Mouse (Mus musculus) hindbrain, embryonic 12.5 days (tissue): ENCODE measurements at regions not wholly inside any gene's neighbourhood (a gene's known extent, or its start where the extent isn't known, plus 50 kb on each side); places are given as distances from the start of the nearest gene placed in this dataset.

Experiments used
- ATAC-seq: fragments of 200-750 bp; cut with Nextera tagmentation; 2 replicates; pipeline ENCODE4 v1.8.0; 2017; ENCODE audit warnings: moderate TSS enrichment; ENCODE audit not compliant: low FRiP score
- H3K27ac ChIP-seq: fragments of 300-500 bp; sonication (generic); 2 replicates; pipeline ENCODE4 v1.5.1; 2016; ENCODE audit warnings: mild to moderate bottlenecking
- H3K27me3 ChIP-seq: fragments of 300-500 bp; sonication (generic); 2 replicates; pipeline ENCODE4 v1.6.1; 2016; ENCODE audit warnings: mild to moderate bottlenecking
- H3K36me3 ChIP-seq: fragments of 300-500 bp; sonication (generic); 2 replicates; pipeline ENCODE4 v1.6.1; 2016; ENCODE audit warnings: mild to moderate bottlenecking
- H3K4me1 ChIP-seq: fragments of 300-500 bp; sonication (generic); 2 replicates; pipeline ENCODE4 v1.6.1; 2016
- H3K4me2 ChIP-seq: fragments of 300-500 bp; sonication (generic); replicated peaks from 2 replicates; pipeline ENCODE4 v1.6.1; 2016; ENCODE audit warnings: mild to moderate bottlenecking
- H3K4me3 ChIP-seq: fragments of 300-500 bp; sonication (generic); 2 replicates; pipeline ENCODE4 v1.5.1; 2016; ENCODE audit warnings: mild to moderate bottlenecking
- H3K9ac ChIP-seq: fragments of 300-500 bp; sonication (generic); 2 replicates; pipeline ENCODE4 v1.6.1; 2016; ENCODE audit warnings: mild to moderate bottlenecking, moderate library complexity
- H3K9me3 ChIP-seq: fragments of 300-500 bp; sonication (generic); replicated peaks from 2 replicates; pipeline ENCODE4 v1.6.1; 2016; ENCODE audit warnings: mild to moderate bottlenecking
- WGBS: fragments of 180-500 bp; shearing (Covaris S2); methylation state at CpG from one replicate; pipeline ENCODE4 v1.1.7; 2016; 5-methylcytosine and 5-hydroxymethylcytosine counted together

DNA sequence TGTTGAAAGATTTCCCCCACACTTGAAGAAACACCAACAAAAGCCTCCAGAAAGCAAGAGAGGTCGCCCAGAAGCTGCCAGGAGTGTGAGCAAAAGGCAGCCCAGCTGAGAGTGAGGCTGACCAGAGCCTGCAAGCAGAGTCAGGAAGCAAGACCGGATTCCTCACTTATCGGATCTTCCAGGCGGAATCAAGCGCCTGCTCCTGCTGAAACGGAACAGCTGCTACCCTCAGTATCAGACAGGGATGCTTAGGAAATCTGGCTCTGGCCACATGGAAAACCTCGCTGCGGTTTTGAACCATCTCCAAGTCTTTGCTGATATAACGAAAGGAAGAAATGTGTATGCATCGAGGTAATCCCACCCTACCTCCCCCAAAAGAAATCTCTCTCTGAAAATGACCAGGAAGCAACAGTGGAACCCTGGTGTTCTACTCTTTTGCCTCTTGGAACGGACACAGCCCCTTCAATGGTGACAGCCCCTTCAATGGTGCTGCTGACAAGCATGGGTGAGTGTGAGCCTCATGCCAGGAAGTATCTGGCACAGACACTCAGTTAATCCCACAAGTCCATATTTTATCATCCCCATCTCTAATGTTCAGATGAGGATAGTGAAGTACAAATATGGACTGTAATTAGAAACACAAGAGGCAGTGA, 83.3 kb upstream of the Spdye4c start:
- no peak for ATAC-seq
- H3K4me1 ChIP-seq = no peaks in the 10 kb centered on the region
- H3K27me3 ChIP-seq = no peaks in the 10 kb centered on the region
- no peaks in the 10 kb centered on the region for H3K36me3 ChIP-seq
- 60% methylated on average over 11 of the region's 11 CpGs for WGBS
- no peak overlapping the region for H3K4me3 ChIP-seq
- no peaks in the 10 kb centered on the region for H3K9me3 ChIP-seq
- no peak overlapping the region for H3K4me2 ChIP-seq
- H3K27ac ChIP-seq = no peak overlapping the region
- no peak overlapping the region for H3K9ac ChIP-seq

DNA sequence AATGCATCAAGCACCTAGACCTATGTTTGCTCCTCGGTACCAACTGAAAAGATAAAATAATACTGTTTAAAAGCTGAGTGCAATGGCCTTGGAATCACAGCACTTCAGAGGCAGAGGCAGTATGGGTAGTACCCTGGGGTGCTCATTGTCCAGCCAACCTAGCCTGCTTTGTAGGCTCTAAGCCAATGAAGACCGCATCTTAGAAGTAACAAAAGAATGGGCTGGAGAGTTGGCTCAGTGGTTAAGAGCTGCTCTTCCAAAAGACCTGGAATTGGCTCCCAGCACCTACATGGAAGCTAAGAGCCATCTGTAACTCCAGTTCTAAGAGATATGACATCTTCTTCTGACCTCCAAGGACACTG, 82.8 kb upstream of the Spdye4c start:
- Histone ChIP-seq H3K4me3 (no peak overlapping the region), H3K4me2 (no peak overlapping the region), H3K4me1 (no peaks in the 10 kb centered on the region), H3K27me3 (no peaks in the 10 kb centered on the region), H3K9me3 (no peaks in the 10 kb centered on the region), H3K9ac (no peak overlapping the region), H3K36me3 (no peaks in the 10 kb centered on the region), H3K27ac (no peak overlapping the region)
- no peak for ATAC-seq
- 86% methylated on average over 2 of the region's 2 CpGs for WGBS

GRCm38 (mm10) chr2:128511291-128511690, 79.7 kb upstream of the Spdye4c start:
- Histone ChIP-seq H3K9ac (no peak overlapping the region), H3K36me3 (no peaks in the 10 kb centered on the region), H3K4me3 (no peak overlapping the region), H3K4me1 (no peaks in the 10 kb centered on the region), H3K4me2 (no peak overlapping the region), H3K27me3 (no peaks in the 10 kb centered on the region), H3K27ac (no peak overlapping the region), H3K9me3 (no peaks in the 10 kb centered on the region)
- ATAC-seq = no peak
- 72% methylated on average over 6 of the region's 6 CpGs for WGBS

DNA sequence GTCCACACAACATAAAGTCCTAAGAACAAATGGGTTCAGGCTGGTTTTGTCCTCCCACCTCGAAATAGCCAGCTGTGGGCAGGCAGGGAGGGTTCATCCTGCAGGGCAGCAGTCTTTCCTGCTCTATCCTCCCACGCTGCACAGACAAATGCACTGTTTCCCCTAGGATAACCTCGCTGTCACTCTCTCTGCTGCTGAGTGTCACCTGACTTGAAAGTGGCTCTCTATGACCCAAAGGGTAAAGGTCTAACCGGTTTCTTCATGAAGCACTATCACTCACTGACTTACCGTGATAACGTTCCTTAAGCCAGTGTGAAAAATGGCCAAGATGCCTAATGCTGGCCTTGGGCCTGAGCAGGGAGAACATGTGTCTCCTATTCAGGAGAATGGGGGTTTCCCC, 78.2 kb upstream of the Spdye4c start:
- ATAC-seq = no peak
- no peak overlapping the region for H3K27ac ChIP-seq
- 74% methylated on average over 6 of the region's 6 CpGs for WGBS

DNA sequence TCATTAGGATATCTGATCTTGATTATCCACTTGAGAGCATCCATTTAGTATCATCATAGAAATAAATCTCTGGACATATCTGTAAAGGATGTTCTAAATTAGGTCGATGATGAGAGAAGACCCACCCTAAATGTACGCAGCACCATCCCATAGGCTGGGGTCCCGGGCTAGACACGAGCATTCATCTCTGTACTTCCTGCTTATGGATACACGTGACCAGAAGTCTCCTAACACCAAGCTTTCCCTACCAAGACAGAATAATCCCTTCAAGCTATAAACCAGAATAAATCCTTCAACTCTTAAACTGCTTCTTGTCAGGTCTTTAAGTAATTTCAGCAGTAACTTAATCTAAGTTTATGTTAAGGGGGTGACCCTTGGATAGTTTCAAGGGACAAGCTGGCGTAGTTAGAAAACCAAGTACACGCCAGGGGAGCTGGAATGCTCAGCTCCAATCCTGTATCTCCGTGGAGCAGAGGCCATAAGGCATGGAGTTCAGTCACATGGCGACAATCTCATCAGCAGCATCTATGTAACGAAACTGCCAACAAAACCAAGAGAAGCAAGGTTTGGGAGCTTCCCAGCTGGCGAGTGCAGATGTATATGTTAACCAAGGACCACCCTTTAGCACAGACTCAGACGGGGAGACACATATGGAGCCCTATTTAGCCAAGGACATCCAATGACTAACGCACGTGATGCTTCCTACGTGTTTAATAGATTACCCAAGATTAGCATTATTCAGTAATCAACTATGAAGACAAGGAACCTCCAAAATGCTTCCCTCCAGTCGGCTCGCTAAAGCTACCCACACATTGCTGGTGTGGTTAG, 76.3 kb upstream of the Spdye4c start:
- Histone ChIP-seq H3K9me3 (no peaks in the 10 kb centered on the region), H3K27me3 (no peaks in the 10 kb centered on the region), H3K4me2 (no peak overlapping the region), H3K4me3 (no peak overlapping the region), H3K27ac (no peak overlapping the region), H3K4me1 (no peaks in the 10 kb centered on the region), H3K9ac (no peak overlapping the region), H3K36me3 (no peaks in the 10 kb centered on the region)
- 88% methylated on average over 17 of the region's 17 CpGs for WGBS
- ATAC-seq = no peak

More for the DNA sequence above, 78.2 kb upstream of the Spdye4c start:
- H3K9me3 ChIP-seq = no peaks in the 10 kb centered on the region
- H3K4me3 ChIP-seq = no peak overlapping the region
- no peaks in the 10 kb centered on the region for H3K36me3 ChIP-seq
- H3K4me1 ChIP-seq = no peaks in the 10 kb centered on the region
- H3K27me3 ChIP-seq = no peaks in the 10 kb centered on the region
- no peak overlapping the region for H3K4me2 ChIP-seq
- no peak overlapping the region for H3K9ac ChIP-seq

GRCm38 (mm10) chr2:128515701-128516100, 75.3 kb upstream of the Spdye4c start:
- WGBS = 83% methylated on average over 5 of the region's 5 CpGs
- no peak overlapping the region for H3K4me3 ChIP-seq
- no peak overlapping the region for H3K9ac ChIP-seq
- no peak overlapping the region for H3K27ac ChIP-seq
- ATAC-seq = no peak
- no peaks in the 10 kb centered on the region for H3K9me3 ChIP-seq
- H3K36me3 ChIP-seq = no peaks in the 10 kb centered on the region
- no peak overlapping the region for H3K4me2 ChIP-seq
- no peaks in the 10 kb centered on the region for H3K27me3 ChIP-seq
- H3K4me1 ChIP-seq = no peaks in the 10 kb centered on the region

GRCm38 (mm10) chr2:128516694-128517093, 74.3 kb upstream of the Spdye4c start:
- H3K4me2 ChIP-seq = no peak overlapping the region
- WGBS = 87% methylated on average over 9 of the region's 9 CpGs
- no peak overlapping the region for H3K9ac ChIP-seq
- no peaks in the 10 kb centered on the region for H3K36me3 ChIP-seq
- ATAC-seq = no peak
- no peak overlapping the region for H3K27ac ChIP-seq
- no peak overlapping the region for H3K4me3 ChIP-seq
- H3K9me3 ChIP-seq = no peaks in the 10 kb centered on the region
- H3K27me3 ChIP-seq = no peaks in the 10 kb centered on the region
- no peaks in the 10 kb centered on the region for H3K4me1 ChIP-seq

- no peak for ATAC-seq
These were observed 72.9 kb upstream of the Spdye4c start for GRCm38 (mm10) chr2:128518142-128518541.

GRCm38 (mm10) chr2:128521701-128522443, 69.1 kb upstream of the Spdye4c start:
- Histone ChIP-seq H3K36me3 (no peaks in the 10 kb centered on the region), H3K27me3 (no peaks in the 10 kb centered on the region), H3K27ac (no peak overlapping the region), H3K4me2 (no peak overlapping the region), H3K4me3 (no peak overlapping the region), H3K9me3 (no peaks in the 10 kb centered on the region), H3K4me1 (no peaks in the 10 kb centered on the region), H3K9ac (no peak overlapping the region)
- 68% methylated on average over 4 of the region's 4 CpGs for WGBS
- ATAC-seq = no peak

More at GRCm38 (mm10) chr2:128518142-128518541, 72.9 kb upstream of the Spdye4c start:
- no peaks in the 10 kb centered on the region for H3K27me3 ChIP-seq
- H3K9me3 ChIP-seq = no peaks in the 10 kb centered on the region
- no peaks in the 10 kb centered on the region for H3K4me1 ChIP-seq
- H3K36me3 ChIP-seq = no peaks in the 10 kb centered on the region
- H3K4me3 ChIP-seq = no peak overlapping the region
- 99% methylated on average over 3 of the region's 3 CpGs for WGBS
- no peak overlapping the region for H3K27ac ChIP-seq
- no peak overlapping the region for H3K4me2 ChIP-seq
- no peak overlapping the region for H3K9ac ChIP-seq

DNA sequence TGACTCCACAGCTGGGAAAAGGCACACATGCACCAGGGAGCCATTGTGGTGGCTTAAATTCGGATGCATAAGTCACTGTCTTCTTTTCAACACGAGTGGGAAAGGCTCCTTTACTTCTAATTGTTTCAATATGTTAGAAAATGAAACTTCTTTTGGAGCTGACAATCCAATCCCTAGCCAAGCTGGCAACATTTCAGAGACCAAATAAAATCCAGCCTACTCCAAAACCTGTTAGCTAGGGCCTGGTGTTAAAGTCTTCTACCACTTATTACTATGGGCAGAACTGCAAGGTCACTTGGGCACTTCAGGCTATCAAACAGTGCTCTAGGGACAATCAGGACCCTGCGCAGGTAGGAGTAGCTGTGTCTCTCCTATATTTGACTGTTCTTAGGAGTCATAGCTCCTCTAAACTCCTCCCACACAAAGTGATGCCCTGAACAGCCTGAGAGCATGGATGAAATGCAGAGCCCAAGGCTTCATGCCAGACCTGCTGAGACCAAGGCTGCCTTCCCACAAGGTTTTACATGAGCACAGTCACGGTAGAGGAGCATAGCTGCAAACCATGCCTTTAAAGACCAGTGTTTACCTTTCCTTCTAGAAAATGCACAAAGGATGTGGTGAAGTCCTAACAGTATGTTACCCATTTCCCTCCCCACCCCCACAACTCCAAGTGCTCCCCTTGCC, 67.4 kb upstream of the Spdye4c start:
- 81% methylated on average over 4 of the region's 4 CpGs for WGBS
- Histone ChIP-seq H3K36me3 (no peaks in the 10 kb centered on the region), H3K4me2 (no peak overlapping the region), H3K27ac (no peak overlapping the region), H3K27me3 (no peaks in the 10 kb centered on the region), H3K4me1 (no peaks in the 10 kb centered on the region), H3K9me3 (no peaks in the 10 kb centered on the region), H3K4me3 (no peak overlapping the region), H3K9ac (no peak overlapping the region)
- ATAC-seq = no peak

DNA sequence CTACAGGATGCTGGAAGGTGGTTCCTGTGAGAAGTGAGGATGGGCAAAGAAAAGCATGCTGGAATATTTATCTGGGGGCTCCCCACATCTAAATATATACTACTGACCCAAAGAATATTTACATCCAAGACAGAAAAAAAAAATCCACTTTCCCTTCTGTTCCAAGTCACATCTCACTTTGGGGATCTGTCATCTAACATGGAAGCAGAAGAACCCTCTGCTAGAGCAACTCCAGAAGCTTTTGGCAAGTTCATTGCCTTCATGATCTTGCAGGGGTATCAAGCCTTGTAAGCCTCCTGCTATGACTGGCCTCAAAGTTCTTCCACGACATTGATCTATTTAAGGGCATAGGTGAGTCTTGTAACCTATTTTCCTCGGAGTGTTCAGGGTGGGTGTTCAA, 64.9 kb upstream of the Spdye4c start:
- no peak for ATAC-seq
- no peak overlapping the region for H3K4me2 ChIP-seq
- H3K27me3 ChIP-seq = no peaks in the 10 kb centered on the region
- H3K27ac ChIP-seq = no peak overlapping the region
- no peak overlapping the region for H3K4me3 ChIP-seq
- H3K36me3 ChIP-seq = no peaks in the 10 kb centered on the region
- WGBS = 84% methylated on average over 2 of the region's 2 CpGs
- H3K4me1 ChIP-seq = no peaks in the 10 kb centered on the region
- H3K9me3 ChIP-seq = no peaks in the 10 kb centered on the region
- H3K9ac ChIP-seq = no peak overlapping the region

DNA sequence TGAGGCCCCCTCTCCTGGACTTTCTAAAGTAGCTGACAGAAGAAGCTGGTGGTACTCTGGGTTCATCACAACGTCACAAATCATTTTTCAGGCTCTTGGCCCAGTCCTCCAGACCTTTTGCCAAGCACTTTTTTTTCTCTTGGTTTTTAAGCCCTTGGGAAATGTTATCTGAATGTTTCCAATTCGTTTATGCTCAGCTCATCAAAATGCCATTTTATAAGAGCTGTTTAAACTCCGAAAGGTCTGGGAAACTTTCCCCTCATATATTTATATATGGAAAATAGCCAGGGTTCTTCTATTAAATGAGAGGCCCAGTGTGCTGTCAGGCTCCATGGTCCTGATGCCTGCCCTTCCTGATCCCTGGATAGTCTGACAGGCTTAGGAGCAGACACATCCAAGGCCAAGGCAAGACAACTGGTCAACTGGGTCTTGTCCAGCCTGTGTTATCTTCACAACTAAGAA, 64.1 kb upstream of the Spdye4c start:
- H3K27me3 ChIP-seq = no peaks in the 10 kb centered on the region
- H3K4me1 ChIP-seq = no peaks in the 10 kb centered on the region
- no peak overlapping the region for H3K27ac ChIP-seq
- no peak overlapping the region for H3K4me3 ChIP-seq
- no peak for ATAC-seq
- H3K9me3 ChIP-seq = no peaks in the 10 kb centered on the region
- 75% methylated on average over 3 of the region's 3 CpGs for WGBS
- no peak overlapping the region for H3K9ac ChIP-seq
- H3K4me2 ChIP-seq = no peak overlapping the region
- no peaks in the 10 kb centered on the region for H3K36me3 ChIP-seq
